Mouse (Mus musculus): ENCODE results near the gene Hbs1l. TPM values are rescaled to one million over a fixed set of nuclear protein-coding genes. Genes with fewer than 3 reads are reported as not detected.

Hbs1l gene
- polyA plus RNA-seq, 1 experiment from 2014 or later, result 42.2 TPM

GRCm38 (mm10) chr10:21271785-21272184, 24.0 kb upstream of the Hbs1l start:
- Histone ChIP-seq H3K9ac (replicated peaks; ENCODE audit: low read depth) (no peak overlapping the region), H3K27ac (ENCODE audit: low read length) (no peak overlapping the region), H3K4me3 (ENCODE audit: low read depth, low read length) (no peak overlapping the region), H3K4me2 (replicated peaks; ENCODE audit: low read depth, low read length) (no peak overlapping the region), H3K36me3 (ENCODE audit: insufficient read depth, low read length) (no peaks in the 10 kb centered on the region), H3K4me1 (ENCODE audit: insufficient read depth, low read depth, low read length) (no peaks in the 10 kb centered on the region), H3K9me3 (ENCODE audit: low read length) (no peaks in the 10 kb centered on the region), H3K27me3 (replicated peaks; ENCODE audit: insufficient read depth, low read length) (no peaks in the 10 kb centered on the region)
- no peak for TF ChIP-seq CTCF (IDR thresholded peaks at IDR 0.05)
- TF ChIP-seq EP300 (IDR thresholded peaks at IDR 0.05), result no peak
- WGBS, result 55% methylated on average over 6 of the region's 6 CpGs
- ATAC-seq (no peak), DNase-seq (ENCODE audit: low spot score) (no peak)

DNA sequence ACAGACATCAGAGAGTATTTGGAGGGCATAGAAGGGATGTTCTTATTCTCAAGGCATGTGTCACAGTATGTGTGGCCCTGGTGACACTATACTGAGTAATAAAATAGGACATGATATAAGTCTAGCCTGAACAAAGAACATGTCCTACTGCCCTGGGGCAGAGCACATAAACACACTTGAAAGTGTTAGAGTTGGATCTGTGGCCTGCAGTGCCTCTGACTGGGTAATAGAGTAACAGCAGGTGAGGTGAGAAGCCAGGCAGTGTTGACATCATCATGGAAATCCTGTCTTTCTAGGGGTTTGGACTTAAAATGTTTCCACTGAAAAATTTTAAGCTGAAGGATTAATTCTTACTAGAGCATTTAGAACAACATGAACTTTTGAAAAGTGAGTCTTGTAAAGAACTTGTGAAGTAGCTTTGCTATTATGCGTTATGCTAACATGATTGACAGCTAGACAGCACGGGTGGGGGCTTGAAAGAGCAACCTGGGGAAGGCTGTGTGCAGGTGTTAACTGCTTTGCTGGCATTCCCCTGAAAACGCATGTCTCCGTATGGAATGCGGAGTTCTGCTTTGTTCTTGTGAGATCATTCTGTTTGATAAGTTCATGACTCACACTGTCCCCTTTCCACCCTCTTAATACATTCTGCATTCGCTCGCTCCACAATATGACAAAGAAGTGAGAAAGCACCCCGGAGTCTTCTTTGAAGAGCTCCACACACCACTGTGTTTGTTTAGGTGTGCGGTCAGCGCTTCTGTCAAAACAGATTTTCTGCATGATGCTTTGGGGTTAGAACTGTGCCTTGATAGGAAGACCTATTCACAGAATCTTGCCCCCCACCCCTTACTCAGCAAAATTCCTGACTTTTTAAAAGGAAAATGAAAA, 8.3 kb upstream of the Hbs1l start:
- no peak for DNase-seq (ENCODE audit: low spot score)
- H3K4me3 ChIP-seq (ENCODE audit: low read depth, low read length), result no peak overlapping the region
- no peak for ATAC-seq
- 48% methylated on average over 10 of the region's 10 CpGs for WGBS
- TF ChIP-seq CTCF (IDR thresholded peaks at IDR 0.05) (no peak), EP300 (IDR thresholded peaks at IDR 0.05) (no peak)
- no peaks in the 10 kb centered on the region for H3K4me1 ChIP-seq (ENCODE audit: insufficient read depth, low read depth, low read length)
- H3K9ac ChIP-seq (replicated peaks; ENCODE audit: low read depth), result no peak overlapping the region
- no peaks in the 10 kb centered on the region for H3K9me3 ChIP-seq (ENCODE audit: low read length)
- H3K27me3 ChIP-seq (replicated peaks; ENCODE audit: insufficient read depth, low read length), result no peaks in the 10 kb centered on the region
- H3K27ac ChIP-seq (ENCODE audit: low read length), result no peak overlapping the region
- H3K4me2 ChIP-seq (replicated peaks; ENCODE audit: low read depth, low read length), result no peak overlapping the region
- H3K36me3 ChIP-seq (ENCODE audit: insufficient read depth, low read length), result no peaks in the 10 kb centered on the region

- no peak overlapping the region for H3K9ac ChIP-seq (replicated peaks; ENCODE audit: low read depth)
- WGBS, result 58% methylated on average over 4 of the region's 4 CpGs
- TF ChIP-seq EP300 (IDR thresholded peaks at IDR 0.05) (no peak), CTCF (IDR thresholded peaks at IDR 0.05) (no peak)
These were observed 4.6 kb upstream of the Hbs1l start for GRCm38 (mm10) chr10:21291228-21291627.

GRCm38 (mm10) chr10:21294217-21294616, 1.6 kb upstream of the Hbs1l start:
- Histone ChIP-seq H3K9ac (replicated peaks; ENCODE audit: low read depth) (no peak overlapping the region), H3K9me3 (ENCODE audit: low read length) (no peaks in the 10 kb centered on the region), H3K4me2 (replicated peaks; ENCODE audit: low read depth, low read length) (no peak overlapping the region), H3K27me3 (replicated peaks; ENCODE audit: insufficient read depth, low read length) (no peaks in the 10 kb centered on the region), H3K36me3 (ENCODE audit: insufficient read depth, low read length) (no peaks in the 10 kb centered on the region), H3K4me3 (ENCODE audit: low read depth, low read length) (no peak overlapping the region), H3K27ac (ENCODE audit: low read length) (no peak overlapping the region), H3K4me1 (ENCODE audit: insufficient read depth, low read depth, low read length) (peaks cover 10% of the 10 kb centered on the region)
- no peak for ATAC-seq
- DNase-seq (ENCODE audit: low spot score), result no peak
- WGBS, result 92% methylated on average over 2 of the region's 2 CpGs
- no peak for TF ChIP-seq EP300 (IDR thresholded peaks at IDR 0.05)
- no peak for TF ChIP-seq CTCF (IDR thresholded peaks at IDR 0.05)

More at GRCm38 (mm10) chr10:21291228-21291627, 4.6 kb upstream of the Hbs1l start:
- no peaks in the 10 kb centered on the region for H3K36me3 ChIP-seq (ENCODE audit: insufficient read depth, low read length)
- H3K4me1 ChIP-seq (ENCODE audit: insufficient read depth, low read depth, low read length), result no peaks in the 10 kb centered on the region
- H3K4me3 ChIP-seq (ENCODE audit: low read depth, low read length), result no peak overlapping the region
- no peak overlapping the region for H3K4me2 ChIP-seq (replicated peaks; ENCODE audit: low read depth, low read length)
- DNase-seq (ENCODE audit: low spot score) (no peak), ATAC-seq (no peak)
- H3K9me3 ChIP-seq (ENCODE audit: low read length), result no peaks in the 10 kb centered on the region
- no peak overlapping the region for H3K27ac ChIP-seq (ENCODE audit: low read length)
- no peaks in the 10 kb centered on the region for H3K27me3 ChIP-seq (replicated peaks; ENCODE audit: insufficient read depth, low read length)

- no peak for DNase-seq (ENCODE audit: low spot score)
- Histone ChIP-seq H3K4me1 (ENCODE audit: insufficient read depth, low read depth, low read length) (peaks cover 10% of the 10 kb centered on the region), H3K4me2 (replicated peaks; ENCODE audit: low read depth, low read length) (peak overlapping the region; percentile 71), H3K9ac (replicated peaks; ENCODE audit: low read depth) (no peak overlapping the region), H3K36me3 (ENCODE audit: insufficient read depth, low read length) (no peaks in the 10 kb centered on the region), H3K9me3 (ENCODE audit: low read length) (no peaks in the 10 kb centered on the region), H3K27me3 (replicated peaks; ENCODE audit: insufficient read depth, low read length) (no peaks in the 10 kb centered on the region), H3K4me3 (ENCODE audit: low read depth, low read length) (peak overlapping the region; percentile 94), H3K27ac (ENCODE audit: low read length) (no peak overlapping the region)
- no peak for ATAC-seq
- 0 out of 2 replicates have a peak, but pooled peaks have one; percentile 28 for TF ChIP-seq EP300 (IDR thresholded peaks at IDR 0.05)
- no peak for TF ChIP-seq CTCF (IDR thresholded peaks at IDR 0.05)
- WGBS, result 33% methylated on average over 4 of the region's 4 CpGs
These were observed 401 bp upstream of the Hbs1l start for GRCm38 (mm10) chr10:21295397-21295758.

- no peak for ATAC-seq
These were observed 3.2 kb downstream of the Hbs1l start for GRCm38 (mm10) chr10:21298972-21299371.

More at GRCm38 (mm10) chr10:21298972-21299371, 3.2 kb downstream of the Hbs1l start:
- H3K4me2 ChIP-seq (replicated peaks; ENCODE audit: low read depth, low read length), result no peak overlapping the region
- 88% methylated on average over 2 of the region's 2 CpGs for WGBS
- no peak for TF ChIP-seq CTCF (IDR thresholded peaks at IDR 0.05)
- H3K27ac ChIP-seq (ENCODE audit: low read length), result no peak overlapping the region
- H3K4me1 ChIP-seq (ENCODE audit: insufficient read depth, low read depth, low read length), result peaks cover 10% of the 10 kb centered on the region
- no peak for DNase-seq (ENCODE audit: low spot score)
- no peak overlapping the region for H3K4me3 ChIP-seq (ENCODE audit: low read depth, low read length)
- H3K9ac ChIP-seq (replicated peaks; ENCODE audit: low read depth), result no peak overlapping the region
- H3K36me3 ChIP-seq (ENCODE audit: insufficient read depth, low read length), result 0 out of 2 replicates have a peak, but pooled peaks cover 4% of the 10 kb centered on the region
- no peaks in the 10 kb centered on the region for H3K9me3 ChIP-seq (ENCODE audit: low read length)
- H3K27me3 ChIP-seq (replicated peaks; ENCODE audit: insufficient read depth, low read length), result no peaks in the 10 kb centered on the region
